Mouse (Mus musculus) E14TG2a.4 (cell line): ENCODE results near the gene Rtel1.

ENCODE experiments used
- CTCF ChIP-seq: conservative IDR thresholded peaks from 2 replicates; pipeline ENCODE4 v1.5.1; 2014; ENCODE audit warnings: low read length
- NANOG ChIP-seq: IDR thresholded peaks from 2 replicates; pipeline ENCODE4 v1.6.1; 2014; ENCODE audit warnings: borderline replicate concordance, low read length, mixed read lengths
- POU5F1 ChIP-seq: IDR thresholded peaks from 2 replicates; pipeline ENCODE4 v1.6.1; 2014; ENCODE audit warnings: low read length, borderline replicate concordance

- TF ChIP-seq CTCF = no peak
- no peak for TF ChIP-seq POU5F1
- TF ChIP-seq NANOG = no peak
These were observed 59.2 kb downstream of the Rtel1 start for GRCm38 (mm10) chr2:181378701-181379100.
